15 mouse cellular contexts compared by ENCODE assay signal in genomic region chr13:29148616-29149015, GRCm38 (mm10).
"Had no signal": no experiment of that assay in that cellular context is flagged by ENCODE, and none has a peak within 500 bp of the region (broad histone marks: within the 10 kb centered on the region; RNA-seq: fewer than 3 reads in every experiment).

No protein-coding gene starts in this region.

- ATAC-seq: lung, postnatal 0 days; midbrain, embryonic 13.5 days had no signal

- DNase-seq: kidney, postnatal 25 days; layer of hippocampus, adult 9-11 months; layer of hippocampus, postnatal 36 days; lung, adult 2 months; lung, postnatal 36 days; right cerebral cortex, adult 18-20 months; right cerebral cortex, postnatal 25 days; thymus, postnatal 4 days had no signal

- H3K9ac ChIP-seq: limb, embryonic 13.5 days; liver, embryonic 15.5 days; midbrain, embryonic 13.5 days; neural tube, embryonic 15.5 days had no signal

- H3K27me3 ChIP-seq: limb, embryonic 13.5 days; liver, embryonic 15.5 days; midbrain, embryonic 13.5 days; neural tube, embryonic 15.5 days had no signal

- H3K4me2 ChIP-seq: limb, embryonic 13.5 days; liver, embryonic 11.5 days; liver, embryonic 15.5 days; midbrain, embryonic 13.5 days; neural tube, embryonic 15.5 days had no signal

- H3K36me3 ChIP-seq: limb, embryonic 13.5 days; liver, embryonic 15.5 days; midbrain, embryonic 13.5 days; neural tube, embryonic 15.5 days had no signal

- H3K27ac ChIP-seq: limb, embryonic 13.5 days; liver, embryonic 15.5 days; midbrain, embryonic 13.5 days; neural tube, embryonic 15.5 days; stomach, postnatal 0 days had no signal

- H3K9me3 ChIP-seq: limb, embryonic 13.5 days; liver, embryonic 15.5 days; midbrain, embryonic 13.5 days; neural tube, embryonic 15.5 days had no signal

- H3K4me1 ChIP-seq: limb, embryonic 13.5 days; liver, embryonic 15.5 days; midbrain, embryonic 13.5 days; neural tube, embryonic 15.5 days had no signal

- H3K4me3 ChIP-seq: limb, embryonic 13.5 days; liver, embryonic 15.5 days; midbrain, embryonic 13.5 days; neural tube, embryonic 15.5 days had no signal
